ENCODE assay signal across 6 mouse cellular contexts in the genomic region with DNA sequence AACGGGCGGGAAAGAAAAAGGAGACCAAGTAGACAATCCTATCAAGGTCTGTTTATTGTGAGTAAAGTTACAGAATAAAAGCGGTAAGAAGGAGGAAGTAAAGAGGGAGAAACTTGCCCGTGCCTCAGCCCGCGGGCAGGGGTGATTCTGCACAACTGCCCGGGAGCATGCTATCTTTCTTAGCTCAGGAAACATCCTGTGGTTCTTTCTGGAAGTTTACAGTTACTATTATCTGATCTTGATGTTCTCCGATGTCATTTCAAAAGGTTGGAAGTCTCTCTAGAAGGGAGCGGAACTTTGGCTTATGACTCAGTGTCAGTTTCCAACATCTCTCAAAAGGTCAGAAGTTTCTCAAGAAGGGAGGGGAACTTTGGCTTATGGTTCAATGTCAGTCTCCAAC.
DNase-seq lines count a peak whose midpoint lies in the region.

No protein-coding gene starts in this region.

- peak; percentile 40 to 46 for DNase-seq in B cell, adult 2 months
- peak; percentile 70 for DNase-seq in MEL-GATA-1-ER (ENCODE audit: extremely low read depth, low read depth)
- peak; percentile 7 for DNase-seq in induced T-regulatory cell, adult 2 months (ENCODE audit: low read depth)
- peak; percentile 13 for DNase-seq in lung, postnatal 36 days
- DNase-seq in monocyte, adult 2 months (ENCODE audit: low read depth in 1 of 2, low spot score in 2 of 2): peak; percentile 16 to 39
- peak; percentile 1 for DNase-seq in naive thymus-derived CD4-positive, alpha-beta T cell, adult 2 months (ENCODE audit: low read depth)

Comparison
In these comparisons a context has a peak if more than half of its experiments do, and no peak if none do; other contexts are left out.
1. Peak in every context shown above with its lines: DNase-seq.
2. DNase-seq: peak in every context shown above with its lines; median percentile 70 in MEL-GATA-1-ER; 43 in B cell, adult 2 months; 28 in monocyte, adult 2 months; 13 in lung, postnatal 36 days; 7 in induced T-regulatory cell, adult 2 months; 1 in naive thymus-derived CD4-positive, alpha-beta T cell, adult 2 months.